Mouse (Mus musculus) cerebellum, adult 11-12 months (tissue): ENCODE data around the gene Gm20388.

ENCODE experiments used
- DNase-seq: peaks from one replicate; pipeline ENCODE4 v3.0.0; 2022

Gm20388 gene

GRCm38 (mm10) chr8:122469407-122469806, 2558.8 kb downstream of the Gm20388 start:
- no peak for DNase-seq

- no peak for DNase-seq
Measured at GRCm38 (mm10) chr8:122469965-122470364, 2559.3 kb downstream of the Gm20388 start.

GRCm38 (mm10) chr8:122470691-122471090, 2560.1 kb downstream of the Gm20388 start:
- no peak for DNase-seq

GRCm38 (mm10) chr8:122473911-122474421, 2563.3 kb downstream of the Gm20388 start:
- no peak for DNase-seq

- DNase-seq: peak; percentile 60
Measured at GRCm38 (mm10) chr8:122474951-122475560, 2564.4 kb downstream of the Gm20388 start.

- peak; percentile 87 for DNase-seq
Measured at GRCm38 (mm10) chr8:122475580-122476320, 2565.1 kb downstream of the Gm20388 start, which contains the start of the genes Rnf166 and Ctu2. Gene Rnf166 (minus strand): TSS chr8:122476064. Gene Ctu2 (plus strand): TSS chr8:122476143.

- no peak for DNase-seq
Measured at GRCm38 (mm10) chr8:122482448-122482847, 2571.8 kb downstream of the Gm20388 start.

GRCm38 (mm10) chr8:122483877-122484276, 2573.2 kb downstream of the Gm20388 start:
- DNase-seq: no peak

GRCm38 (mm10) chr8:122484831-122485230, 2574.2 kb downstream of the Gm20388 start:
- DNase-seq: no peak

- DNase-seq: no peak
Measured at GRCm38 (mm10) chr8:122488387-122488786, 2577.7 kb downstream of the Gm20388 start.

- no peak for DNase-seq
Measured at GRCm38 (mm10) chr8:122497016-122497734, 2586.5 kb downstream of the Gm20388 start.

GRCm38 (mm10) chr8:122497912-122498311, 2587.3 kb downstream of the Gm20388 start:
- no peak for DNase-seq

- DNase-seq: peak; percentile 72
Measured at GRCm38 (mm10) chr8:122500856-122501255, 2590.2 kb downstream of the Gm20388 start.

- DNase-seq: no peak
Measured at GRCm38 (mm10) chr8:122511552-122511951, 2600.9 kb downstream of the Gm20388 start.

- no peak for DNase-seq
Measured at GRCm38 (mm10) chr8:122512392-122512791, 2601.8 kb downstream of the Gm20388 start.

- DNase-seq: no peak
Measured at GRCm38 (mm10) chr8:122515699-122516098, 2605.1 kb downstream of the Gm20388 start.

- DNase-seq: no peak
Measured at GRCm38 (mm10) chr8:122517541-122518190, 2607.0 kb downstream of the Gm20388 start.

GRCm38 (mm10) chr8:122520611-122521010, 2610.0 kb downstream of the Gm20388 start:
- DNase-seq: no peak

- no peak for DNase-seq
Measured at GRCm38 (mm10) chr8:122522796-122523651, 2612.4 kb downstream of the Gm20388 start.

GRCm38 (mm10) chr8:122523652-122524360, 2613.2 kb downstream of the Gm20388 start:
- DNase-seq: peak; percentile 24

GRCm38 (mm10) chr8:122524506-122524905, 2613.9 kb downstream of the Gm20388 start:
- DNase-seq: no peak
